Mouse (Mus musculus): Measurements from ENCODE around the gene Gm26558. TPM values are rescaled to one million over a fixed set of nuclear protein-coding genes. Genes with fewer than 3 reads are reported as not detected.

The Gm26558 gene
- polyA plus RNA-seq (2012; fragmentation: generic; extraction: Trizol), result 3.5 TPM
- long read RNA-seq, experiment 1, result 0 reads
- long read RNA-seq, experiment 2, result 0 reads

DNA sequence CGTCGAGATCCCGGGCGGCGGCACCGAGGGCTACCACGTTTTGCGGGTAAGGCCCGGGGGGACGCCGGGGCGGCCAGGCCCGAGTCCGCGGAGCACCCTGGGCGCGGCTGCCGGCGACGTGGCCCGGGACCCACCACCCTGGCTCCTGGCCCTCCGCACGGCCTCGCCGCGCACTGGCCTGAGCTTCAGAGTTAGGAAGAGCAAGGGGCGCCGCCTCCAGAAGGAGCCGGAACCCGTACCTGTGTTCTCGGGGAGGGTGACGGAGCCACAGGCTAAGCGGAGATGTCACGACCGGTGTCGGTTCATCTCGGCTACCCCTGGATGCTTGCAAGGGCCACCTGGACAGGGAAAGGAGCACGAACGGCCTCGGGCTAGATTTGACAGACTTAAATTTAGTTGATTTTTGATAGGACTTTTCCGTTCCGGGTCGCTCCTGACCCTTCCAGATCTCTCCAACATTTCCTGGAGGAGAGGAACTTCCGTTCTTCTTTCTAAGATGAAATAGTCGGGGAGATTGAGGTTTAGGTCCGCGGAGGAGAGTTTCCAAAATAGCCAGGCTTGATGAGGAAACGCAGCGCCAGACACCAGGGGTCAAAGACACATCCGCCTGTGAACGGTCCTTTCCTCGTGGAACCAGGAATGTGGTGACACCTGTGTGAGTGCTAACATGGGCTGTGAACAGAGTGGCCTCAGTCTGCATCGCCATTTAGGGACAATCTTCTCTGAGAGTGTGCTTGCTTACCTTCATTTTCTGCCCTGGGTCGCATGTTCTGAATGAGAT lies at the start of gene Gm26558:
TSS of gene Gm26558 (minus strand) at position 394 of the 781 bp plus-strand sequence.
- H3K36me3 ChIP-seq (ENCODE audit: control insufficient read depth, insufficient read depth), result peaks cover 17% of the 10 kb centered on the region
- peak within 1 kb of the TSS; percentile 96 for H3K4me3 ChIP-seq (ENCODE audit: insufficient read depth, poor library complexity, severe bottlenecking)
- TF ChIP-seq CTCF (IDR thresholded peaks at IDR 0.05; ENCODE audit: control insufficient read depth, insufficient read depth, insufficient read length), result no peak

DNA sequence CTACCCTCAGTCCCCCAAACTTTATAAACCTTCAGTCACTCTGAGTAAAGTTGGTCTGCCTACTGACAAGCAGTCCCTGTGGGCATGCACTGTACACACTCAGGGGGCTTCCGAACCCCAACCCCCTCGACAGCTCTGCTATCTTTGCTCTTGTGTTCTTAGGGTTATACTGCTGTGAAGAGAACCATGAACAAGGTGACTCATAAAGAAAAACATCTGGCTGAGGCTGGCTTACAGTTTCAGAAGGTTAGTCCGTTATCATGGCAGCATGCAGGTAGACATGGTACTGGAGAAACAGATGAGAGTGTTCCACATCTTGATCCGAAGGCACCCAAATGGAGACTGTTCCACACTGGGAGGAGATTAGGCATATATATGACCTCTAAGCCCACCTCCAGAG lies 49.0 kb upstream of the Gm26558 start:
- peaks cover 49% of the 10 kb centered on the region for H3K36me3 ChIP-seq (ENCODE audit: control insufficient read depth, insufficient read depth)
- H3K4me3 ChIP-seq (ENCODE audit: insufficient read depth, poor library complexity, severe bottlenecking), result no peak overlapping the region
- no peaks in the 10 kb centered on the region for H3K27me3 ChIP-seq (ENCODE audit: control insufficient read depth, insufficient read depth, insufficient read length)
- H3K79me2 ChIP-seq (ENCODE audit: control insufficient read depth, insufficient read depth), result no peaks in the 10 kb centered on the region
- no peak overlapping the region for H3ac ChIP-seq (ENCODE audit: control insufficient read depth, insufficient read length, low read depth)
- no peaks in the 10 kb centered on the region for H3K79me3 ChIP-seq (ENCODE audit: low read depth)
- no peak for TF ChIP-seq CTCF (IDR thresholded peaks at IDR 0.05; ENCODE audit: control insufficient read depth, insufficient read depth, insufficient read length)
- no peak for TF ChIP-seq MYOG (IDR thresholded peaks at IDR 0.05; ENCODE audit: control insufficient read depth, extremely low read depth, insufficient read length)
- no peak for TF ChIP-seq MAX (IDR thresholded peaks at IDR 0.05)
- TF ChIP-seq CEBPB (IDR thresholded peaks at IDR 0.05; ENCODE audit: low read depth), result no peak
- TF ChIP-seq USF1 (IDR thresholded peaks at IDR 0.05; ENCODE audit: low read depth), result no peak
- TF ChIP-seq MYOD1 (IDR thresholded peaks at IDR 0.05; ENCODE audit: control insufficient read depth, insufficient read length, low read depth), result no peak
- no peak for TF ChIP-seq FOSL1 (IDR thresholded peaks at IDR 0.05; ENCODE audit: insufficient read depth, low read length, poor library complexity, severe bottlenecking)

More for the DNA sequence above, at the start of gene Gm26558:
- Histone ChIP-seq H3K79me3 (ENCODE audit: low read depth) (peaks cover 52% of the 10 kb centered on the region), H3K79me2 (ENCODE audit: control insufficient read depth, insufficient read depth) (peaks cover 55% of the 10 kb centered on the region), H3K27me3 (ENCODE audit: control insufficient read depth, insufficient read depth, insufficient read length) (peaks cover 8% of the 10 kb centered on the region), H3ac (ENCODE audit: control insufficient read depth, insufficient read length, low read depth) (peak within 1 kb of the TSS; percentile 84)

DNA sequence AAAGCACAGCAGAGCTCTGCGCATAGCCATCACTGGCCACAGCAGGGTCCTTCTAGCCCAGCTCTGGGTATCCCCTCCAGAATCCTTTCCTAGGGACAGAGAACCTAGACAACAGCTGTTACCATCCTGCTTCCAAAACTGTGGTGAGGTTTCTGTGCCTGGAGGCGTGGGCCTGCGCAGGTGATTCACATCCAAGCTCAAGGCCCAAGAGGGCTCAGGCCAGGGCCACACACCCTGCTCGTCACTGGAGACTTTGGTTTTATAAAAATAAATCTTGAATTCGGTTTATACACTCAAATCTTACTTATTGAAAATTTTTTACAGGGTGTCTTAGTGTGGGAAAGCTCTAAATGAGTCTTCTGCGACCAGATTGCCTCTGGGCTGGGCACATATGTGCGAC lies 48.3 kb upstream of the Gm26558 start:
- Histone ChIP-seq H3K79me3 (ENCODE audit: low read depth) (no peaks in the 10 kb centered on the region), H3ac (ENCODE audit: control insufficient read depth, insufficient read length, low read depth) (no peak overlapping the region), H3K27me3 (ENCODE audit: control insufficient read depth, insufficient read depth, insufficient read length) (no peaks in the 10 kb centered on the region), H3K36me3 (ENCODE audit: control insufficient read depth, insufficient read depth) (peaks cover 42% of the 10 kb centered on the region), H3K4me3 (ENCODE audit: insufficient read depth, poor library complexity, severe bottlenecking) (no peak overlapping the region), H3K79me2 (ENCODE audit: control insufficient read depth, insufficient read depth) (no peaks in the 10 kb centered on the region)
- no peak for TF ChIP-seq CEBPB (IDR thresholded peaks at IDR 0.05; ENCODE audit: low read depth)
- TF ChIP-seq MAX (IDR thresholded peaks at IDR 0.05), result no peak
- no peak for TF ChIP-seq FOSL1 (IDR thresholded peaks at IDR 0.05; ENCODE audit: insufficient read depth, low read length, poor library complexity, severe bottlenecking)
- no peak for TF ChIP-seq USF1 (IDR thresholded peaks at IDR 0.05; ENCODE audit: low read depth)
- no peak for TF ChIP-seq CTCF (IDR thresholded peaks at IDR 0.05; ENCODE audit: control insufficient read depth, insufficient read depth, insufficient read length)
- no peak for TF ChIP-seq MYOD1 (IDR thresholded peaks at IDR 0.05; ENCODE audit: control insufficient read depth, insufficient read length, low read depth)
- TF ChIP-seq MYOG (IDR thresholded peaks at IDR 0.05; ENCODE audit: control insufficient read depth, extremely low read depth, insufficient read length), result no peak

DNA sequence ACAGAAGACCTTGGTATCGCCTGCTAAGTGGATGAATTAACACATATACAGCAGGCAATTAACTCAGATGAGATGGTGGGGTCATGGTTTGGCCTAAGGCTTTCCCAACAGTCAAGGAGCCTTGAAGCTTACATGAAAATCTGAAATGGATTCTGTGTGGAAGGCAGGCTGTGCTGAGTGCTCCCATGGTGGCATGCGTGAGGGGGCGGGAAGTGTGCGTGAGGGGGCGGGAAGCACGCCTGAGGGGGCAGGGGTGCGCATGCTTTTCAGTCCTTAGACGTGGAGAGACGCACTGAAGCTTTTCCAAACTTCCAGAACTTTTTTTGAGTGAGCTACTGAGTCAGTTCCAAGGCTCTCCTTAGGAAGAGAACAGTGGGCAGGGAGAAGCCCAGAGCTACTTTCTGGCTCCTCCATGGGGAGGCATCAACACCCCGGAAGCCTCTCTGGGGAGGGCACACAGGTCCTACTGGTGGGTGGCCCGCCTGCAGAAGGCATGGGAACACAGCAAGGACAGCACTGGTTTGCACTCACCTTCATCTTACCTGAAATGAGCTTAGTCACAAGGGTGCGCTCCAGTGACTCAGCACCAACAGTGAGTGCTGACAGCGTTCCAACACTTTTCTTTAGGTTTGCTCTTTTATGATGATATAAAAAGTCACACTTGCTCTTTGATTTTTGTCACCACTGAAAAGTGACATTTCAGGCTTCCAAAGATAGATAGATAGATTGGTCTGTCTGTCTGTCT lies 47.2 kb upstream of the Gm26558 start:
- no peak overlapping the region for H3ac ChIP-seq (ENCODE audit: control insufficient read depth, insufficient read length, low read depth)
- H3K79me3 ChIP-seq (ENCODE audit: low read depth), result no peaks in the 10 kb centered on the region
- TF ChIP-seq MYOG (IDR thresholded peaks at IDR 0.05; ENCODE audit: control insufficient read depth, extremely low read depth, insufficient read length) (no peak), CTCF (IDR thresholded peaks at IDR 0.05; ENCODE audit: control insufficient read depth, insufficient read depth, insufficient read length) (no peak), USF1 (IDR thresholded peaks at IDR 0.05; ENCODE audit: low read depth) (no peak)

DNA sequence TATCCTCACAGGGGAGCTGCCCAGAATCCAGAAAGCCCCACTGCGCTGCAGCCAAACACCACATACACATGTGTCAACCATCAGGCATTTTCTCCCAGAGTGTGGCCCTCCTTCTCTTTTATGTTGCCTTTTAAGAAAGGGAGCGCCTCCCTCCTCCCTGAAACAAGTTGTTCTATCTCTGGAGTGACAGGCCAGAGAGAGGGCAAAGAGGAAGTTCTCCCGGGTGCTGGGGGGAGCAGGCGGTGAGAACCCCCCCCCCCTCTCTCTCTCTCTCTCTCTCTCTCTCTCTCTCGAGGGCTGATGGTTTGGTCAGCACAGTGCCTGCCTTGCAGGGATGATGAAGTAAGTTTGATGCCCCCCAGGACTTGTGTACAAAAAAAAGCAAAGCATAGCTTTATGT lies 40.5 kb upstream of the Gm26558 start:
- no peaks in the 10 kb centered on the region for H3K79me3 ChIP-seq (ENCODE audit: low read depth)
- H3K36me3 ChIP-seq (ENCODE audit: control insufficient read depth, insufficient read depth), result no peaks in the 10 kb centered on the region
- no peaks in the 10 kb centered on the region for H3K79me2 ChIP-seq (ENCODE audit: control insufficient read depth, insufficient read depth)
- no peak overlapping the region for H3ac ChIP-seq (ENCODE audit: control insufficient read depth, insufficient read length, low read depth)
- H3K4me3 ChIP-seq (ENCODE audit: insufficient read depth, poor library complexity, severe bottlenecking), result no peak overlapping the region
- TF ChIP-seq MAX (IDR thresholded peaks at IDR 0.05) (no peak), CEBPB (IDR thresholded peaks at IDR 0.05; ENCODE audit: low read depth) (no peak), MYOD1 (IDR thresholded peaks at IDR 0.05; ENCODE audit: control insufficient read depth, insufficient read length, low read depth) (no peak), USF1 (IDR thresholded peaks at IDR 0.05; ENCODE audit: low read depth) (no peak), FOSL1 (IDR thresholded peaks at IDR 0.05; ENCODE audit: insufficient read depth, low read length, poor library complexity, severe bottlenecking) (no peak), MYOG (IDR thresholded peaks at IDR 0.05; ENCODE audit: control insufficient read depth, extremely low read depth, insufficient read length) (no peak), CTCF (IDR thresholded peaks at IDR 0.05; ENCODE audit: control insufficient read depth, insufficient read depth, insufficient read length) (no peak)
- no peaks in the 10 kb centered on the region for H3K27me3 ChIP-seq (ENCODE audit: control insufficient read depth, insufficient read depth, insufficient read length)

More for the DNA sequence above, 47.2 kb upstream of the Gm26558 start:
- no peaks in the 10 kb centered on the region for H3K27me3 ChIP-seq (ENCODE audit: control insufficient read depth, insufficient read depth, insufficient read length)
- no peaks in the 10 kb centered on the region for H3K79me2 ChIP-seq (ENCODE audit: control insufficient read depth, insufficient read depth)
- H3K36me3 ChIP-seq (ENCODE audit: control insufficient read depth, insufficient read depth), result peaks cover 36% of the 10 kb centered on the region
- H3K4me3 ChIP-seq (ENCODE audit: insufficient read depth, poor library complexity, severe bottlenecking), result no peak overlapping the region
